Mouse (Mus musculus) duodenum, adult 2 months (tissue): ENCODE measurements around the gene Olfr119. TPM values are rescaled to one million over a fixed set of nuclear protein-coding genes. Genes with fewer than 3 reads are reported as not detected.

ENCODE experiments used
- polyA plus RNA-seq: library from polyadenylated mRNA; depleted of rRNA; stranded (reverse); fragments of >200 nt; gene quantifications from 2 replicates; pipeline ENCODE4 v1.2.3, GENCODE M21; 2012; ENCODE audit warnings: low replicate concordance; rRNA removed

Gene Olfr119
- polyA plus RNA-seq = not detected in 2 replicates

DNA sequence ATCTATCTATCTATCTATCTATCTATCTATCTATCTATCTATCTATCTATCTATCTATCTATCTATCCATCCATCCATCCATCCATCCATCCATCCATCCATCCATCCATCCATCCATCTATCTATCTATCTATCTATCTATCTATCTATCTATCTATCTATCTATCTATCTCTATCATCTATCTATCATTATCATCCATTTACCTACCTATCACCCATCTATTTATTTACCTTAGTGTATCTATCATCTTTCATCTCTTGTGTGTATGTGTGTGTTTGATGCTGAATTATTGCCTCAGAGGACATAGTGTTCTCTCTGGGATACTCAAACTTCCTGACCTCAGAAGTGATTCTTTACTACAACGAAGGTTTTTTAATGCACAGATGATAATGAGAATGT is at the start of gene Olfr119:
TSS of gene Olfr119 (plus strand) at position 301 of the 400 bp plus-strand sequence.

DNA sequence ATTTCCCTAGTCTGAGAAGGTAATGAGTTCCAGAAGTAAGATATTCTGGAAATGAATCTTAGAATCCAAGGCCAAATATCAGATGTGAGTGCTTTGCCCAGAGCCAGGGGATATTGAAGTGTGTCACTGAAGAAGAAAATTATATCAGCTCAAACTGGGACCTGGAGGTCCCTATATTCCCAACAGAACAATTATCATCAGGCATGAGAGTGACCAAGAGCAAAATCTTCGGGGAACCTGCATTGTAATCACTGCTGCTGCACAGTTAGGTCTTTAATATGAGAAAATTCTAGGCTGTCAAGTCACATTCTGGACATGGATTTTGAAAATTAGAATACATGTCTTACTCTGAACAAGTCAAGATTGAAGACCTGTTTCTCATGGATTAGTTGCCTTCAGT is 32.7 kb upstream of the Olfr119 start, which contains the start of gene Olfr117:
TSS of gene Olfr117 (minus strand) at position 101 of the 400 bp plus-strand sequence.

DNA sequence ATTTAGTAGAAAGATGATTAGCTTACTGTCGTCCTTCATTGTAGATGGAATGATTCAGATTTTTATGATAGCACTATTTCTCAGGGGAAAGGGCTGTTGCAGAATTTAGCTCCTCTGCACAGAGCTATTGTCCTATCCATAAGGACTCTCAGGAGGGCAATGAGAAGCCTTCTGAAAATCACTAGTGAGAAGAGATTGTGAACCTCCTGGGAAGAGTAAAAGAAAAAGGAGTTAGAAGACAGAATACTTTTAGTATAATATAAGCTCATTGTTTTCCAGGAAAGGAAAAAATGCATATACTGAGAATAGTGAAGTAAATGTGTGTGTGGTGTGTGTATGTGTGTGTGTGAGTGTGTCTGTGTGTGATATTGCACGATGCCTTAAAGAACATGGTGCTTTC is 29.7 kb upstream of the Olfr119 start, which contains the start of gene Olfr118:
TSS of gene Olfr118 (plus strand) at position 301 of the 400 bp plus-strand sequence.

DNA sequence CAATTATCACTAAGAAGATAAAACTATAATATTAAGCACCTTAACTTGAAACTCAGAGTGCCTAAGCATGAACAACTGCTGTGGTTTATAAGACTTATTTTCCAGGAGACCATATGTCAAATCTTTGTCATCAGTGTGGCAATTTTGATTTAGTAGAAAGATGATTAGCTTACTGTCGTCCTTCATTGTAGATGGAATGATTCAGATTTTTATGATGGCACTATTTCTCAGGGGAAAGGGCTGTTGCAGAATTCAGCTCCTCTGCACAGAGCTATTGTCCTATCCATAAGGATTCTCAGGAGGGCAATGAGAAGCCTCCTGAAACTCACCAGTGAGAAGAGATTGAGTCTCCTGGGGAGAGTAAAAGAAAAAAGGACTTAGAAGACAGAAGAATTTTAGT is 25.1 kb downstream of the Olfr119 start, which contains the start of gene Olfr120:
TSS of gene Olfr120 (plus strand) at position 301 of the 400 bp plus-strand sequence.

Other genes starting within 250 kb of the Olfr119 start
- gene Olfr109, start 237.6 kb upstream of the Olfr119 start, polyA plus RNA-seq = not detected in 2 replicates
- gene H2-M2, start 213.0 kb upstream of the Olfr119 start, polyA plus RNA-seq = 0.08 TPM in 1 of 2 replicates, not detected in the other
- gene Olfr110, start 204.1 kb upstream of the Olfr119 start, polyA plus RNA-seq = not detected in 2 replicates
- gene Olfr111, start 188.5 kb upstream of the Olfr119 start, polyA plus RNA-seq = not detected in 2 replicates
- gene Olfr112, start 127.1 kb upstream of the Olfr119 start, polyA plus RNA-seq = not detected in 2 replicates
- not detected in 2 replicates for gene Olfr113, start 118.9 kb upstream of the Olfr119 start, polyA plus RNA-seq
- not detected in 2 replicates for gene Olfr114, start 103.8 kb upstream of the Olfr119 start, polyA plus RNA-seq
- not detected in 2 replicates for gene Olfr115, start 69.5 kb upstream of the Olfr119 start, polyA plus RNA-seq
- gene Olfr116, start 69.4 kb upstream of the Olfr119 start, polyA plus RNA-seq = not detected in 2 replicates
- gene Olfr117, start 32.8 kb upstream of the Olfr119 start, polyA plus RNA-seq = not detected in 2 replicates
- not detected in 2 replicates for gene Olfr118, start 29.6 kb upstream of the Olfr119 start, polyA plus RNA-seq
- not detected in 2 replicates for gene Olfr120, start 25.2 kb downstream of the Olfr119 start, polyA plus RNA-seq
- gene Olfr121, start 52.3 kb downstream of the Olfr119 start, polyA plus RNA-seq = not detected in 2 replicates
- not detected in 2 replicates for gene Olfr122, start 72.0 kb downstream of the Olfr119 start, polyA plus RNA-seq
- not detected in 2 replicates for gene Olfr123, start 97.0 kb downstream of the Olfr119 start, polyA plus RNA-seq
- not detected in 2 replicates for gene Olfr124, start 103.3 kb downstream of the Olfr119 start, polyA plus RNA-seq
- gene Olfr125, start 136.4 kb downstream of the Olfr119 start, polyA plus RNA-seq = not detected in 2 replicates
- gene Olfr126, start 150.9 kb downstream of the Olfr119 start, polyA plus RNA-seq = not detected in 2 replicates
- gene Olfr127, start 203.9 kb downstream of the Olfr119 start, polyA plus RNA-seq = not detected in 2 replicates
- gene Olfr128, start 224.0 kb downstream of the Olfr119 start, polyA plus RNA-seq = not detected in 2 replicates